Mouse (Mus musculus): ENCODE measurements around the gene Lamb3.
A peak's percentile ranks its signal among the peaks of the same experiment; 100 is the strongest.

The Lamb3 gene

DNA sequence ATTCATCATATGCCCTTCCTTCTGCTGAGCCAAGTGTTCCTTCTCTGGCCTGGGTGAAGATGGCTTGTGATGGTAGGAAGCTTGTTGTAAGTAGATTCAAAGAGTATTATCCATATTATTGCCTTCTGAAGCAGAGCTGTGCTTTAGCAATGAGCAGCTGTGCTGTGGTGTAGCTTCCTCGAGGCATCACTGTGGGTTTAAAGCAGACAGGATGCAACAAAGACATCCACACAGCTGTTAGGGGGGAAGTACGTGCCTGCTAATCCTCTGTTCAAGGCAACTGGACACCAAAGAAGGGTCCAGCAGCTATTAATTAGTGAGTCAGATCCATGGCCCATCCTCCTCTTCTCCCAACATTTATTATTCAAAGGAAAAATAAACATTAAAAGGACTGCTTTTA, 137.5 kb downstream of the Lamb3 start:
- no peak for DNase-seq (ENCODE audit: low spot score)

DNA sequence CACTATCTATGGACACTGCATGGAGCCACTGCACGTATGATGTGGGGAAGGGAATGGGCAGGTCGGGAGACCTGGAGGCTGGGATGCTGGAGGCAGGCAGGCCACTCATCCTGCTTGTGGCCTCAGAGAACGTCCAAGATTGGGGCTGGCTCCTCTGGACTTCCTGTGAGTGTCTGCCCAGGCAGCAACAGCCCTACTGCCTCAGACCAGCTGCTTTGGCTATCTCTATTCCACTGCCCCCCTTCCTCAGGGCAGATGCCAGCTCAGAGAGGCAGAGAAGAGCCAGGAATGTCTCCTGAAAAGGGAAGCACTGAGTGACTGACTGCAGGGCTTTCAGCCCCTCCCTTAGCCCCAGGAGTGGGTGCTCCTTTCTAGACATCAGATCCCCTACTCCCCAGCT, 139.4 kb downstream of the Lamb3 start:
- no peak for DNase-seq (ENCODE audit: low spot score)

GRCm38 (mm10) chr1:193348261-193348962, 140.9 kb downstream of the Lamb3 start:
- no peak for DNase-seq (ENCODE audit: low spot score)

- DNase-seq (ENCODE audit: low spot score): no peak
Measured at GRCm38 (mm10) chr1:193349702-193350545, 142.4 kb downstream of the Lamb3 start.

DNA sequence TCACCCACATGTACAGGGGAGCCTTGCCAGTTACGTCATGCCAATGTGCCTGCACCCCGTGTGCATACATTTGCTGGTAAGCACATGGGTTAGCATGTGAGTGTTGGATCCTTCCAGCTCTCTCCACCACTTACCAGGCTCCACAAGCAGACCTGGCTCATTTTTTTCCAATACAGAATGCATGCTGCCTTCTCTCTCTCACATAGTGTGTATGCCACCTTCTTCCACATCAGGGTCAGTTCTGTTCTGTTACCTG, 143.0 kb downstream of the Lamb3 start:
- DNase-seq (ENCODE audit: low spot score): peak; percentile 75

GRCm38 (mm10) chr1:193351583-193351982, 144.1 kb downstream of the Lamb3 start:
- no peak for DNase-seq (ENCODE audit: low spot score)

DNA sequence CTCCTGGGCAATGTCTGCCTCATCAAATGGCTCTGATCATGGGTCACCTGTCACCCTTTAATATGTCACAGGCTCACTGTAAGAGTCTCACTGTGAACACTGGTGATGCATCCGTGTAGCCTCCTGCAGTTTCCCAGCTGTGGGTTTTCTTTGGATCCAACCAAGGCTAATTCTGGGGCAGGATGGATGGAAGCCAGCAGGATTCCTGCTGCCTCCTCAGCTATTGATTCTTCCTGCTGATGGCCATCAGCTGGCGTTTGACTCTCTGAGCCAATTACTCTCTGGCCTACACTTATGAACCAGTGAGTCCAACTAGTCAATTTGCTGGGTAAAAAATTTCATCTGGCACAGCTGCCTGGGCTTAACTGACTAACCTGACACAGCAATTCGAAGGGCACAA, 151.7 kb downstream of the Lamb3 start:
- DNase-seq (ENCODE audit: low spot score): no peak

- DNase-seq (ENCODE audit: low spot score): no peak
Measured at GRCm38 (mm10) chr1:193361181-193361580, 153.7 kb downstream of the Lamb3 start.

DNA sequence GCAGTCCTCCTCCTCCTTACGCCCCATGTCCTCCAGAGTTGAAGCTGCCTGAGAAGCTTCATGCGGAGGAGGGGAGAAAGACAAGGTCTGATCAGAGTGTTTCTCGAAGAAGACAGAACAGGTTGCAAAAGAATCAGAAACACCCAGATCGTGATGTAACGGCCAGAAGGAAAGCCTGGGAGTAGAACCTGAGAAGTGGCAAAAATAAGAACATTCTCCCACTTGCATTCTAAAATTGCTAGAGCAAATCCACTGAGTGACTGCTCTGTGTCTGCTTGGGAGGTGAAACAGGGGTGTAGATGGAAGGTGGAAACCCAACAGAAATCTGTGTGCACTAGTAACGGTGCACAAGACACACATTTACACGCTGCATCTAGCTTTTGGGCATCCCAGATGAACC, 154.6 kb downstream of the Lamb3 start:
- no peak for DNase-seq (ENCODE audit: low spot score)

DNA sequence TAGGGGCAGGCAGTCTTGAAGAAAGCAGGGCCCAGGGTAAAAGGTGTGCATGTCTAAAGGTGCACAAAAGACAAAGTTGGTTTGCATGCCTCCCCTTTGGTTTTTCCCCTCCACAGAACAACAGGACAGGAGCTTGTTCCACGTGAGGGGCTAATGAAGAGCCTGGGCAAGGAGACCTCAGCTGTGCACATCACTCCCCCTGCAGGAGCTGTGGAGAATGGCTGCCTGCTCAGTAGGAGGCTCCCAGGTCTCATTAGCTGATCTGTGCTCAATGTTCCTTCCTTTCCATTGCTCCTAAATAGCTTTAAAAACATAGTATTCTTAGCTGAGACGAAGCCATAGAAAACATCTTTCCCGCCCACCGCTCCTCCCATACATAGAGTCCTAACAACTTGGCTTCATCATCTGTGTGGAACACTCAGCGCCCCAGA, 156.3 kb downstream of the Lamb3 start:
- DNase-seq (ENCODE audit: low spot score): peak; percentile 71

GRCm38 (mm10) chr1:193368055-193368454, 160.6 kb downstream of the Lamb3 start:
- DNase-seq (ENCODE audit: low spot score): no peak

- no peak for DNase-seq (ENCODE audit: low spot score)
Measured at GRCm38 (mm10) chr1:193369091-193369490, 161.6 kb downstream of the Lamb3 start.

- no peak for DNase-seq (ENCODE audit: low spot score)
Measured at GRCm38 (mm10) chr1:193370096-193370495, 162.6 kb downstream of the Lamb3 start, which contains the start of gene Camk1g. Camk1g (minus strand) TSS chr1:193370298.

DNA sequence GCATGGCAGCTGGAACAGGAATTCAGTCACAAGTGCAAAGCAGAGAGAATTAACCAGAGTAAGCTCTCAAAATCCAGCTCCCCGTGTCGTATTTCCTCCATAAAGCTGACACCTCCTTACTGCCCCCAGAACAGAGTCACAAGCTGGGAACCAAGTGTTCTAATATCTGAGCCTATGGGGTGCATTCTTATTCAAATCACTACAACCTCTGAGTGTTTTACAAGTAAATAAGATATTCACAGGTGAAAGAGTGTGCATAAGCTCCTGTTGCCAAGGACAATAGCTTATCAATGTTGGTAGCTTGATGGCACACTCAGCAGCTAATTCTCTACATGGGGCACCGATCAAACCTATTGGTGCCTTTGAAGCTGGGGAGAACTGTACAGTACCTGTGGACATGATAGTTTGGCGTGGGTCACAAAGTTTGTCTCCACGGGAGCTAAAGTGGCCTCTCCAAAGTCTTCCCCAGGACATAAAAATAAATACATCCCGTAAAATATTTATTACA, 166.5 kb downstream of the Lamb3 start:
- no peak for DNase-seq (ENCODE audit: low spot score)

DNA sequence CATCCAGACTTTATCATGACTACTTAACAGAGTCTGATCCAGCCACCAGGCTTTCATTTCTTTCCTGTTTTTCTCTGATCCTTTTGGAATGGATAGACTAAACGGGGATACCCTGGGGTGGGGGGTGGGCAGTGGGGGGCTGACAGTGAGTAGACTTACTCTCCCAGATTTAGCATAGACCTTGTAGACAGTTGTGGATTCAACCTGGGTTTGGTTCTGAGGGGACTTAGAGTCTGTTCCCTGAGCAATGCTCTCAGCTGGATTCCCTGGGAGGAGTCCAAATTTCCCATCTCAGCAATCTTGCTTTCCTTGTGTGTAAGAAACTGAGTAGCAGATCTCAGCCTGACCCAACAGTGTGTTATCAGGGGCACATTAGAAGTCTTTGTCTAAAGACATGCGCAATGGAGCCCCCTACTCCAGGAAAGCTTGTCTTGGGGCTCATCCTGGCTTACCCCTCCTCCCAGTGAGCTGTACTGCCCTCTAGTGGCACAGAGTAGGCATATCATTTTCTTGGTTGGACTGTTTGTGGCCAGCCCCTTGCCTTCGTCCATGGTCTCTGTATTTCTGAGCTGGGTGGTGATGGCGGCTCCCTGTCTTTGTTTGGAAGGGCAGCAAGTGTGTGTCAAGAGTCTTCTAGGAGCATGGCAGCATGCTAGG, 169.1 kb downstream of the Lamb3 start:
- DNase-seq (ENCODE audit: low spot score): no peak

- no peak for DNase-seq (ENCODE audit: low spot score)
Measured at GRCm38 (mm10) chr1:193379634-193380033, 172.1 kb downstream of the Lamb3 start.

DNA sequence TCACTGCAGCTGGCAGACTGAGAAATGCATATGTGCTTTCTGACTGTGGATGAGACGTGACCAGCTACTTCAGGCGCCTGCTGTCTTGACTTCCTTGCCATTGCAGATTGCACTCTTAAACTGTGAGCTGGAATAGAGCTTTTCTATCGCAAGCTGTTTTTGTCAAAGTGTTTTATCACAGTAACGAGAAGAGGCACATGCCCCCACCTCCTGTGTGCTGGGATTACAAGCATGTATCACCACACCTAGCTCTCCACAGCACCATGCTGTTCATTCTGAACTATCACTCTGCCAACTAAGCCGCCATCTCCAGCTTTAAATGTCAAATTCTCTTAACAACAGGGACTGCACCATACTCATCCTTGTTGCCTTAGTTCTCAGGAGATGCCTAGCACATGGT, 173.4 kb downstream of the Lamb3 start:
- DNase-seq (ENCODE audit: low spot score): no peak

- no peak for DNase-seq (ENCODE audit: low spot score)
Measured at GRCm38 (mm10) chr1:193381597-193382404, 174.3 kb downstream of the Lamb3 start.

DNA sequence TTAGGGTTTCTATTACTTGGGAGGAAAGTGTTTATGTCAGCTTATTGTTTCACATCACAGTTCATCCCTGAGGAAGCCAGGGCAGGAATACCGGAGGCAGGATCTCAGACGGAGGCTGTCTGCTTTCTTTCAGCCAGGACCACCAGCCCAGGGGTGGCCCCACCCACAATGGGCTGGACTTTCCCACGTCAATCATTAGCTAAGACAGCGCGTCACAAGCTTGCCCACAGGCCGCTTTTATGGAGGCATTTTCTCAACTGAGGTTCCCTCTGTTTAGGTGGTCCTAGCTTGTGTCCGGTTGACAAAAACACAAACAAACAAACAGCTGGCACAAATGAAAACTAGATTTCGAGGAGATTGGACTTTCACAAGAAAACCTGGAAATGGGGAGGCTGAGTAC, 174.9 kb downstream of the Lamb3 start:
- DNase-seq (ENCODE audit: low spot score): no peak

GRCm38 (mm10) chr1:193382841-193383462, 175.5 kb downstream of the Lamb3 start:
- DNase-seq (ENCODE audit: low spot score): no peak

GRCm38 (mm10) chr1:193386136-193386535, 178.6 kb downstream of the Lamb3 start:
- no peak for DNase-seq (ENCODE audit: low spot score)

GRCm38 (mm10) chr1:193387241-193387640, 179.7 kb downstream of the Lamb3 start:
- DNase-seq (ENCODE audit: low spot score): no peak

Data from left cerebral cortex, adult 11 months (tissue).